Mouse (Mus musculus): ENCODE data around the gene Tmem190. TPM values are rescaled to one million over a fixed set of nuclear protein-coding genes. Genes with fewer than 3 reads are reported as not detected.
"Not testable (repeated sequence)": the region's sequence is repeated elsewhere in the genome, so short reads cannot be mapped to it uniquely, and the experiment has no call there.

The Tmem190 gene
- total RNA-seq, 2 experiments from 2014 or later: not detected

GRCm38 (mm10) chr7:4806716-4807115 lies 24.0 kb downstream of the Tmem190 start:
- peak; percentile 82 for ATAC-seq (replicated peaks; ENCODE audit: low FRiP score, poor library complexity, severe bottlenecking)

- 0 out of 2 replicates have a peak, but pooled peaks have one; percentile 6 for ATAC-seq (replicated peaks; ENCODE audit: low FRiP score, poor library complexity, severe bottlenecking)
Observed at GRCm38 (mm10) chr7:4811131-4811530, 28.4 kb downstream of the Tmem190 start.

GRCm38 (mm10) chr7:4811842-4812302 lies 29.1 kb downstream of the Tmem190 start:
- ATAC-seq (replicated peaks; ENCODE audit: low FRiP score, poor library complexity, severe bottlenecking): 0 out of 2 replicates have a peak, but pooled peaks have one; percentile 0

- ATAC-seq (replicated peaks; ENCODE audit: low FRiP score, poor library complexity, severe bottlenecking): peak; percentile 91
Observed at GRCm38 (mm10) chr7:4812303-4813104, 29.8 kb downstream of the Tmem190 start, which contains the start of gene Ube2s. Gene Ube2s (minus strand): TSS chr7:4812590.

GRCm38 (mm10) chr7:4813105-4813791 lies 30.5 kb downstream of the Tmem190 start:
- ATAC-seq (replicated peaks; ENCODE audit: low FRiP score, poor library complexity, severe bottlenecking): no peak

GRCm38 (mm10) chr7:4816559-4816958 lies 33.8 kb downstream of the Tmem190 start:
- ATAC-seq (replicated peaks; ENCODE audit: low FRiP score, poor library complexity, severe bottlenecking): no peak

- ATAC-seq (replicated peaks; ENCODE audit: low FRiP score, poor library complexity, severe bottlenecking): not testable (repeated sequence)
Observed at GRCm38 (mm10) chr7:4820925-4821324, 38.2 kb downstream of the Tmem190 start.

- no peak for ATAC-seq (replicated peaks; ENCODE audit: low FRiP score, poor library complexity, severe bottlenecking)
Observed at GRCm38 (mm10) chr7:4821690-4822089, 39.0 kb downstream of the Tmem190 start.

GRCm38 (mm10) chr7:4822162-4822907 lies 39.6 kb downstream of the Tmem190 start:
- ATAC-seq (replicated peaks; ENCODE audit: low FRiP score, poor library complexity, severe bottlenecking): no peak

GRCm38 (mm10) chr7:4825365-4825764 lies 42.6 kb downstream of the Tmem190 start:
- ATAC-seq (replicated peaks; ENCODE audit: low FRiP score, poor library complexity, severe bottlenecking): no peak

- ATAC-seq (replicated peaks; ENCODE audit: low FRiP score, poor library complexity, severe bottlenecking): no peak
Observed at GRCm38 (mm10) chr7:4830476-4830875, 47.7 kb downstream of the Tmem190 start.

Other genes with a start within 250 kb of the Tmem190 start
- gene Syt5, start 235.4 kb upstream of the Tmem190 start, total RNA-seq (2015; ENCODE audit: low replicate concordance): 1.7 TPM in 1 of 2 replicates, not detected in the other
- not detected in 2 replicates for gene Syt5, start 235.4 kb upstream of the Tmem190 start, total RNA-seq (2017; ENCODE audit: low replicate concordance)
- gene Ptprh, start 178.9 kb upstream of the Tmem190 start, total RNA-seq (2015; ENCODE audit: low replicate concordance): 0.96 TPM in 1 of 2 replicates, not detected in the other
- gene Ptprh, start 178.9 kb upstream of the Tmem190 start, total RNA-seq (2017; ENCODE audit: low replicate concordance): 1.4 and 1.7 TPM in 2 replicates
- gene Tmem86b, start 151.5 kb upstream of the Tmem190 start, total RNA-seq (2015; ENCODE audit: low replicate concordance): 37.3 and 72.3 TPM in 2 replicates
- gene Tmem86b, start 151.5 kb upstream of the Tmem190 start, total RNA-seq (2017; ENCODE audit: low replicate concordance): 53.4 and 88.6 TPM in 2 replicates
- 31.6 and 45.3 TPM in 2 replicates for gene Ppp6r1, start 123.9 kb upstream of the Tmem190 start, total RNA-seq (2015; ENCODE audit: low replicate concordance)
- gene Ppp6r1, start 123.9 kb upstream of the Tmem190 start, total RNA-seq (2017; ENCODE audit: low replicate concordance): 37.3 and 47.0 TPM in 2 replicates
- gene Hspbp1, start 97.9 kb upstream of the Tmem190 start, total RNA-seq (2015; ENCODE audit: low replicate concordance): 5.0 and 8.3 TPM in 2 replicates
- 3.1 and 9.1 TPM in 2 replicates for gene Hspbp1, start 97.9 kb upstream of the Tmem190 start, total RNA-seq (2017; ENCODE audit: low replicate concordance)
- gene Brsk1, start 92.3 kb upstream of the Tmem190 start, total RNA-seq (2015; ENCODE audit: low replicate concordance): not detected in 2 replicates
- gene Brsk1, start 92.3 kb upstream of the Tmem190 start, total RNA-seq (2017; ENCODE audit: low replicate concordance): not detected in 2 replicates
- 1.7 and 6.7 TPM in 2 replicates for gene Tmem150b, start 57.7 kb upstream of the Tmem190 start, total RNA-seq (2015; ENCODE audit: low replicate concordance)
- 2.1 and 2.7 TPM in 2 replicates for gene Tmem150b, start 57.7 kb upstream of the Tmem190 start, total RNA-seq (2017; ENCODE audit: low replicate concordance)
- 11.3 and 15.9 TPM in 2 replicates for gene Kmt5c, start 42.8 kb upstream of the Tmem190 start, total RNA-seq (2015; ENCODE audit: low replicate concordance)
- 32.0 and 42.2 TPM in 2 replicates for gene Kmt5c, start 42.8 kb upstream of the Tmem190 start, total RNA-seq (2017; ENCODE audit: low replicate concordance)
- 33.2 and 44.4 TPM in 2 replicates for gene Cox6b2, start 29.8 kb upstream of the Tmem190 start, total RNA-seq (2015; ENCODE audit: low replicate concordance)
- gene Cox6b2, start 29.8 kb upstream of the Tmem190 start, total RNA-seq (2017; ENCODE audit: low replicate concordance): 18.8 and 22.3 TPM in 2 replicates
- not detected in 2 replicates for gene Fam71e2, start 11.6 kb upstream of the Tmem190 start, total RNA-seq (2015; ENCODE audit: low replicate concordance)
- gene Fam71e2, start 11.6 kb upstream of the Tmem190 start, total RNA-seq (2017; ENCODE audit: low replicate concordance): not detected in 2 replicates
- gene Il11, start 78 bp upstream of the Tmem190 start, total RNA-seq (2015; ENCODE audit: low replicate concordance): not detected in 2 replicates
- gene Il11, start 78 bp upstream of the Tmem190 start, total RNA-seq (2017; ENCODE audit: low replicate concordance): not detected in 2 replicates
- 4.0 and 7.5 TPM in 2 replicates for gene Tmem238, start 6.7 kb downstream of the Tmem190 start, total RNA-seq (2015; ENCODE audit: low replicate concordance)
- gene Tmem238, start 6.7 kb downstream of the Tmem190 start, total RNA-seq (2017; ENCODE audit: low replicate concordance): 0.17 and 1.1 TPM in 2 replicates
- 304 and 336 TPM in 2 replicates for gene Rpl28, start 9.9 kb downstream of the Tmem190 start, total RNA-seq (2015; ENCODE audit: low replicate concordance)
- 65.4 and 203 TPM in 2 replicates for gene Rpl28, start 9.9 kb downstream of the Tmem190 start, total RNA-seq (2017; ENCODE audit: low replicate concordance)
- 167 and 232 TPM in 2 replicates for gene Ube2s, start 29.7 kb downstream of the Tmem190 start, total RNA-seq (2015; ENCODE audit: low replicate concordance)
- 97.4 and 134 TPM in 2 replicates for gene Ube2s, start 29.7 kb downstream of the Tmem190 start, total RNA-seq (2017; ENCODE audit: low replicate concordance)
- gene Shisa7, start 61.8 kb downstream of the Tmem190 start, total RNA-seq (2015; ENCODE audit: low replicate concordance): not detected in 2 replicates
- gene Shisa7, start 61.8 kb downstream of the Tmem190 start, total RNA-seq (2017; ENCODE audit: low replicate concordance): not detected in 2 replicates
- gene Isoc2b, start 87.3 kb downstream of the Tmem190 start, total RNA-seq (2015; ENCODE audit: low replicate concordance): 2.3 and 3.3 TPM in 2 replicates
- gene Isoc2b, start 87.3 kb downstream of the Tmem190 start, total RNA-seq (2017; ENCODE audit: low replicate concordance): 5.1 and 13.9 TPM in 2 replicates
- gene Isoc2a, start 94.2 kb downstream of the Tmem190 start, total RNA-seq (2015; ENCODE audit: low replicate concordance): not detected in 2 replicates
- gene Isoc2a, start 94.2 kb downstream of the Tmem190 start, total RNA-seq (2017; ENCODE audit: low replicate concordance): 2.4 and 3.2 TPM in 2 replicates
- not detected in 2 replicates for gene Gm36210, start 123.6 kb downstream of the Tmem190 start, total RNA-seq (2015; ENCODE audit: low replicate concordance)
- not detected in 2 replicates for gene Gm36210, start 123.6 kb downstream of the Tmem190 start, total RNA-seq (2017; ENCODE audit: low replicate concordance)
- gene Zfp628, start 132.3 kb downstream of the Tmem190 start, total RNA-seq (2015; ENCODE audit: low replicate concordance): 1.7 and 2.3 TPM in 2 replicates
- 1.5 and 2.0 TPM in 2 replicates for gene Zfp628, start 132.3 kb downstream of the Tmem190 start, total RNA-seq (2017; ENCODE audit: low replicate concordance)
- gene Nat14, start 139.1 kb downstream of the Tmem190 start, total RNA-seq (2015; ENCODE audit: low replicate concordance): 1.7 TPM in 1 of 2 replicates, not detected in the other
- 2.5 TPM in 1 of 2 replicates, not detected in the other for gene Nat14, start 139.1 kb downstream of the Tmem190 start, total RNA-seq (2017; ENCODE audit: low replicate concordance)
- not detected in 2 replicates for gene Ssc5d, start 142.8 kb downstream of the Tmem190 start, total RNA-seq (2015; ENCODE audit: low replicate concordance)
- 0.28 TPM in 1 of 2 replicates, not detected in the other for gene Ssc5d, start 142.8 kb downstream of the Tmem190 start, total RNA-seq (2017; ENCODE audit: low replicate concordance)
- not detected in 2 replicates for gene Sbk2, start 181.5 kb downstream of the Tmem190 start, total RNA-seq (2015; ENCODE audit: low replicate concordance)
- not detected in 2 replicates for gene Sbk2, start 181.5 kb downstream of the Tmem190 start, total RNA-seq (2017; ENCODE audit: low replicate concordance)
- not detected in 2 replicates for gene Sbk3, start 188.2 kb downstream of the Tmem190 start, total RNA-seq (2015; ENCODE audit: low replicate concordance)
- gene Sbk3, start 188.2 kb downstream of the Tmem190 start, total RNA-seq (2017; ENCODE audit: low replicate concordance): not detected in 2 replicates
- gene Zfp579, start 213.2 kb downstream of the Tmem190 start, total RNA-seq (2015; ENCODE audit: low replicate concordance): 1.3 TPM in 1 of 2 replicates, not detected in the other
- gene Zfp579, start 213.2 kb downstream of the Tmem190 start, total RNA-seq (2017; ENCODE audit: low replicate concordance): 0.84 and 1.4 TPM in 2 replicates
- gene Zfp524, start 231.5 kb downstream of the Tmem190 start, total RNA-seq (2015; ENCODE audit: low replicate concordance): 4.6 and 10.2 TPM in 2 replicates
- gene Zfp524, start 231.5 kb downstream of the Tmem190 start, total RNA-seq (2017; ENCODE audit: low replicate concordance): 4.6 and 7.8 TPM in 2 replicates
- gene Fiz1, start 231.8 kb downstream of the Tmem190 start, total RNA-seq (2015; ENCODE audit: low replicate concordance): 6.7 and 9.2 TPM in 2 replicates
- 2.6 and 4.2 TPM in 2 replicates for gene Fiz1, start 231.8 kb downstream of the Tmem190 start, total RNA-seq (2017; ENCODE audit: low replicate concordance)
- gene Gm44973, start 232.6 kb downstream of the Tmem190 start, total RNA-seq (2015; ENCODE audit: low replicate concordance): not detected in 2 replicates
- not detected in 2 replicates for gene Gm44973, start 232.6 kb downstream of the Tmem190 start, total RNA-seq (2017; ENCODE audit: low replicate concordance)
- 2.3 and 3.1 TPM in 2 replicates for gene Zfp865, start 237.4 kb downstream of the Tmem190 start, total RNA-seq (2015; ENCODE audit: low replicate concordance)
- 1.7 and 2.2 TPM in 2 replicates for gene Zfp865, start 237.4 kb downstream of the Tmem190 start, total RNA-seq (2017; ENCODE audit: low replicate concordance)
- not detected in 2 replicates for gene Ccdc106, start 237.6 kb downstream of the Tmem190 start, total RNA-seq (2015; ENCODE audit: low replicate concordance)
- gene Ccdc106, start 237.6 kb downstream of the Tmem190 start, total RNA-seq (2017; ENCODE audit: low replicate concordance): not detected in 2 replicates

Measured in erythroblast, adult 5-6 weeks (primary cell).